Mouse (Mus musculus): Measurements from ENCODE around the gene Mup9. TPM values are rescaled to one million over a fixed set of nuclear protein-coding genes. Genes with fewer than 3 reads are reported as not detected.

The Mup9 gene
- polyA plus RNA-seq (2017; shearing (Covaris generic)) = not detected

DNA sequence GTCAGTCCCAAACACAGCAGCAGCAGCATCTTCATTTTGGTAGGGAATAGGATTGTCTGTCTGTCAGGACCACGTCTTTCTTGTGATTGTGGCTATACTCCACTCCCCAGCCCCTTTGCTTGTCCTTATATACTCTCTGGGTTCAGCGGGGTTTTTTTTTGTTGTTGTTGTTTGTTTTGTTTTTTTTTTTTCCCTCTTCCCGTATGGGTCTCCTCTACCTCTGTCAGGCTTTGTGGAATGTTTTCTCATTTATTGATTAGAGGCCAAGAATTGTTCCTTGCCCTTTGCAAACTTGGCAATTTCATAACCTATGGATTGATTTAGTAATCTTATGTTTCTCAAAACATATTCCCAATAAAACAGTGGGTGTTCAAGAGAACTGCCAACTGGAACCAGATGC is at the start of gene Mup9:
Gene Mup9, minus strand, starts transcription at position 101 of the 400 bp plus-strand sequence.

Other genes with a start within 250 kb of the Mup9 start
- gene Mup8, start 199.4 kb downstream of the Mup9 start, polyA plus RNA-seq (2017; shearing (Covaris generic)) = not detected
- gene Mup1, start 80.0 kb upstream of the Mup9 start, polyA plus RNA-seq (2017; shearing (Covaris generic)) = not detected
- gene Mup10, start 160.2 kb upstream of the Mup9 start, polyA plus RNA-seq (2017; shearing (Covaris generic)) = not detected
- 1.3 TPM for gene Mup11, start 240.5 kb upstream of the Mup9 start, polyA plus RNA-seq (2017; shearing (Covaris generic))

All from naive thymus-derived CD4-positive, alpha-beta T cell, adult 5 months (primary cell).